Mouse (Mus musculus) 416B (cell line): Measurements from ENCODE around the gene Olfr54.
A peak's percentile ranks its signal among the peaks of the same experiment; 100 is the strongest.
"Not testable (repeated sequence)": the region's sequence is repeated elsewhere in the genome, so short reads cannot be mapped to it uniquely, and the experiment has no call there.

ENCODE experiments used
- DNase-seq: peaks from one replicate; pipeline ENCODE4 v3.0.0; 2011; ENCODE audit warnings: low read depth

Gene Olfr54

DNA sequence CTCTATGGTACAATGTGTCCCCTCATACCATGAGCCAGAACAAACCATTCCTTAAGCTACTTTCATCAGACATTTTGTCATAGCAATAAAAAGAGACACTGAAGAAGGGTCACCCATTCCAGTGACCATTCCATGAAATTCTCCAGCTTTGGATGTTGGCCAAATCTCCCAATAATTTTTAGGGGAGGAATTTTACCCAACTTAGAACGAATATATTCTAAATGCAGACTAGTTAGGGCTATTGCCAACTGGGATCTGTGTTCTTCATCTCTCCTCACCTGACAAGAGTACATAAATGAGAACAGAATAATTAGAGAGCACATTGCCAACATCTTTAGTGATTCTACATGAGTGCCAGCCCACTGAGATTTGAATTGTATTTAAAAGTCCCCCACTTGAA is at the start of gene Olfr54:
Gene Olfr54, plus strand, starts transcription at position 301 of the 400 bp plus-strand sequence.
- DNase-seq, result no peak

DNA sequence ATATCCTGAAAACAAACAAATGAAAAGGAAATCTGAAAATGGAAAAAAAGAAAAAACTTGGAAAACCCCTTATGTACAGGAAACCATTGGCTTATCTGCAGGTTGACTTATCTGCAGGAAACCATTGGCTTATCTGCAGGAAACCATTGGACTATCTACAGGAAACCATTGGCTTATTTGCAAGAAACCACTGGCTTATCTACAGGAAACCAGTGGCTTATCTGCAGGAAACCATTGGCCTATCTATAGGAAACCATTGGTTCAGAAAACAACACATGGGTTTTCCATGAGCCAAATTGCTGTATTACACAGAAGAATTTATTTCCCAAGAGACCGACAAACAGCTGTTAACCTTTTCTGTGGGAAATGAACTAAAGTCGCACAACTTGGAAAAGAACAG is 49.1 kb upstream of the Olfr54 start:
- DNase-seq, result peak; percentile 59

DNA sequence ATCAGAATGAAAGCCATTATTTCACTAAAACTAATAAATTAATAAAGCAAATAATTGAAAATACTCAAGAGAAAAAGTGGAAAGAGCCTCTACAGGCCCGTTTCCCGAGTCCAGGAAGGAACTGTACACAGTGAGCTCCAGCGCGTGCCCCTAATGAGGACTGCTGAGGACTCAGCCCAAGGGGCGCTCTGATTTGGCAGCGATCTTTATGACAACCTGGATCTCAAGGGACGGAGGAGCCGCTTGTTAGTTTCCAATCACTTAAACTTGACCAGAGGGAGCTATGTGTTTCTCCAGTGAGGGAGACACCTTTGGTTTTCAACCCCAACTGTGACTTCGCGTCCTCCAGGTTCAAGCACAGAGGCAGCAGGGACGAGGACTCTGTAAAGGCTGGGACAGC is 47.8 kb upstream of the Olfr54 start, which contains the start of gene Olfr1378:
Gene Olfr1378, plus strand, starts transcription at position 301 of the 400 bp plus-strand sequence.
- DNase-seq, result no peak

DNA sequence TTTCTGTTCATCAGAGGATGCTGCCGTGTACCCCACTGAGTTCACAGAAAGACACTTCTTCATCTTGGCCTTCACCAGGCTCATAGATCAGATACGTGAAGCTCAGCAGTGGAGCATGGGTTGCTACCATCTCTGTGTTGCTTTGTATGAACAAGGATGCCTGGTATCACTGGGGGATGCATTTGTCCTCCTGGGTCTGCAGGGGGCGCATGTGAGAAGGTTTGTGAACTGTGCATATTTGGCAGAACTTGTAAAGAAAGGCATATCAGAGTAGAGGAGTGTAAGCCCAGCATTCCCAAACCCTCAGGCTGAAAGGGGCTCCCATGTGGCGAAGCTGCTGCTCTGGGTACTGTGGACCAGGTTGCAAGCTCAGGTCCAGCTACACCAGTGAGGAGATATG is 36.8 kb upstream of the Olfr54 start:
- no peak for DNase-seq

DNA sequence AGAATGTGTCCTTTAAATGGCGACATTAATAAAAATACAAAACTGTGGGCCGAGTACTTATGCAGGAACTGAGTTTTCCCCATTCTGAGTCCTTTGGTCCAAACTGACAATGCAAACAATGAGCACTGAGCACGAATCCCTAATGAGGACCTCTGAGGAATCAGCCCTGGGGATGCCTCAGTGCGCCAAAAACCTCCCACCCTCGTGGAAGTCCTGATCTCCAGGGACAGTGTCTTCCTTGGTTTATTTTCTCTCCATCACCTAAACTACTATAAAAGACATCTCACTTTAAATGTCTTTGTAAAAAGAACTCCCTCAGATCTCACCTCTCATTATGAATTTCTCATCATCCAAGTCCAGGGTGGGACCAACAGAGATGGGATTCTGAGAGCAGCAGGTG is 32.4 kb upstream of the Olfr54 start, which contains the start of gene Olfr1377:
Gene Olfr1377, plus strand, starts transcription at position 301 of the 400 bp plus-strand sequence.
- DNase-seq, result no peak

DNA sequence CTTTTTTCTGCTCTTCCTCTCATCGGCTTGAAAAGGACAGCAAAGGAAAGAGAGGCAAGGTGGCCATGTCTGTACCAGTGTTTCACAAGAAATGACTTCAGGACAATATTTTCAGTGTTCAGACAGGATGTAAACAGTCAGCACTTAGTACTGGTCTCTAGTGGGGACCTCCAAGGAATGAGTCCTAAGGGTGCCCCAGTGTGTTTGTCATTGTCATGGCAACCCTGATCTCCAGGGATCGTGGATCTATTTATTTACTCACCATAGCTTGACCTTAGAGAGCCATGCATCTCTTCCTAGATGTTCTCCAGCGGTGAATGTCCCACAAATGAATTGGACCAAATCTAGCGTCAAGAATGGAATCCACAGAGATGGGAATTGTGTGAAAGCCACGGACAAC is 10.7 kb upstream of the Olfr54 start, which contains the start of gene Olfr51:
Gene Olfr51, plus strand, starts transcription at position 301 of the 400 bp plus-strand sequence.
- DNase-seq, result no peak

DNA sequence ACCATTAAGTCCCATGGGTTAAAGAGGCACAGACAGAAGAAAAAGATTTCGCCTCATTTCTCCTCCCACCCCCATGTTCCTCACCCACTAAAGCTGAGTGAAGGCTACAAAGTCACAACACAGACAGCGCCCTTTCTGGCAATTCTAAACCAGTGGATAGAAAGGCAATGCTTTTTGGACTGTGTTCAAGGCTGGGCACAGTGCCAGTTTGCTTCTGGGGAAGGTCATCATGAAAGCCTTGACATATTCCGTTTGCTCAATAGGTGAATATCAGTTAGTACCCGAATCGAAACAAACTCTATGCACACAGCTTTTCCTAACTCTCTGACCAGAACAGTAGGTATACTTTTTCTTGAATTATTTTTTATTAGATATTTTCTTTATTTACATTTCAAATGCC is 2.2 kb upstream of the Olfr54 start:
- DNase-seq, result no peak

DNA sequence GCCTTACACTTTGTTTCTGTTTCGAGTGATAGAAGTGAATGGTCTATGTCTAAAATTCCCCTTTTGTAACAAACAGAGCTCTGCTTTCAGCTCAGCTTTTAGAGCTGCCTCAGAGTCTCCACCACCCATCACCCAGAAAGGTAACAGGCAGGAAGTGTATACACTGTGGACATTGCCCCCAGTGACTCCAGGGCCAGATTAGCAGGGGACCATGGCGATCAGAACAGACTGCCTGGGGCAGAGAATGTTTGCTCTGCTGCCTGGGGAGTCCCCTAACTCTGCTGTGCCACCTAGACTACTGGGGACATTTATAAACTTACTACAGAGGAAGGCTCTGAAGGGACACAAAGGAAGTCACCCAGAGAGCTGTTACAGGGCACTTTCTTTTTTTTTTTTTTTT is 2.3 kb downstream of the Olfr54 start:
- DNase-seq, result no peak

DNA sequence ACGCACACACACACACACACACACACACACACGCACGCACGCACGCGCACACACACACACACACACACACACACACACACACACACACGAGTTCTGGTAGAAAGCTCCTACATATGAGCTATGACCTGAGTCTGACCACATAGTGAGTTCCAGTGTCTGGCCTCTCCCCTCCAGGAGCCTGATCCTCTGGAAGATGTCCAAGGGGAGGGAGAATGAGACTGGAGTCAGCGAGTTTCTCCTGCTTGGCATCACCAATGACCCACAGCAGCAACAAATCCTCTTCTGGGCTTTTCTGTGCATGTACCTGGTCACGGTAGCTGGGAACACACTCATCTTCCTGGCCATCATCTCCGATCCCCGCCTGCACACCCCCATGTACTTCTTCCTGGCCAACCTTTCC is 12.8 kb downstream of the Olfr54 start:
- not testable (repeated sequence) for DNase-seq

DNA sequence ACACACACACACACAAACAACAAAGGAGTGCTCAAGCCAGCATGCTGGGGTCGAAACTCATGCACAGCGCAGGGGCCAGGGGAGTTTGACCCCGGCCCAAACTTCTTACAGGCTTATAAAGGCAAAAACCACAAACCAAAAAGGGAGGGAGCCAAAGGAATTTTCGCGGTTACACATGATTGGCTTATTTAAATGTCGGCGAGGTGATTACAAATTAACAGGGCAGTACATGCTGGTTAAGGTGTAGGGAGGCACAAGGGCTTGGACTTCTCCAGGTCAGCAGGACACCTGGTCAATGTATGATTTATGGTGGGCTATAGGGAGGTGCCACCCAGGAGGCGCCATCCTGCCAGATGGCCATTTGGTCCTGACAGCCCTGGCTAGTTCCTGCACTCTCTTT is 15.3 kb downstream of the Olfr54 start:
- DNase-seq, result not testable (repeated sequence)

DNA sequence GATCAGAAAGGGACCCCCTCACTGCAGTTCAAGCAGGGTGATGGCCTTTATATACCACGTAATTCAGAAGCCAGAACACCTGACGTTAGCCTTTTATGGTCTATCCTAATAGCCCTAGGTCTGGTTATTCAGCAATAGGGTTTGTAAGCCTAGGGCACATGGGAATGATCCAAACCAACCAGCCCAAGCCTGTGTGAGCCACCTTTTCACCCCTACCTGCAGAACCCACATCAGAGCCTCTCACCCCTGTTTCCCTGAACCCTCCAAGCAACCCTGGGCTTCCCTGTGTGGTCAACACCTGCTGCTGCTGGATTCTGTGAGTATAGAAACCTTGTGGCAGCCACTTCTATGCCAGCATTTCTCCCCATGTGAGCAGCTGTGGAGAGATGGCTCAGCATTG is 16.2 kb downstream of the Olfr54 start:
- DNase-seq, result no peak

DNA sequence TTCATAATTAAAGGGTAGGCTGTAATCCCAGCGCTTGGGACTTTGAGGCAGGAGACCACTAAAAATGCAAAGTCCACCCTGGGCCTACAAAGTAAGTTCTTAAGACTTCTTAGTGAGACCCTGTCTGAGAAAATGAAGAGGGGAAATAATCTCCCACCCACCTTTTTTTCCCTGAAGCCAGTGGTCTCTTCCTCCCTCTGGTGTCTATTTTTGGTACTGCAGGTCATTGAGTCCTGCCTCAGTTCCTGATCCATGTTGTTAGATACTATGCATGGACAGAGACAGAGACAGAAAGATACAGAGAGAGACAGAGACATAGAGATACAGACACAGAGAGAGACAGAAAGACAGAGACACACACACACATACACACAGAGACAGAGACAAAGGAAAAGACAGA is 18.8 kb downstream of the Olfr54 start:
- DNase-seq, result no peak

DNA sequence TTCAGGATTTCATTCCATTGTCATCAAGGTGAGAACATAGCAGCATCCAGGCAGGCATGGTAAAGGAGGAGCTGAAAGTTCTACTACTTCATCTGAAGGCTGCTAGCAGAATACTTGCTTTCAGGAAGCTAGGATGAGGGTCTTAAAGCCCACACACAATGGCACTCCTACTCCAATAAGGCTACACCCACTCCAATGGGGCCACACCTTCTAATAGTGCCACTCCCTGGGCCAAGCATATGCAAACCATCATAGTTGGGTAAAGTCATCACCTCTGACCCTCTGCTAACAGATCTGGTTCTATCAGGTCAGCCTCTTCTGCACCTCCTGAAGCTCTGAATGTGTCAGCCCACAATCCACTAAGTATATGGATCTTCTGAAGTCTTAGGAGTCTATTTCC is 20.1 kb downstream of the Olfr54 start:
- DNase-seq, result not testable (repeated sequence)

DNA sequence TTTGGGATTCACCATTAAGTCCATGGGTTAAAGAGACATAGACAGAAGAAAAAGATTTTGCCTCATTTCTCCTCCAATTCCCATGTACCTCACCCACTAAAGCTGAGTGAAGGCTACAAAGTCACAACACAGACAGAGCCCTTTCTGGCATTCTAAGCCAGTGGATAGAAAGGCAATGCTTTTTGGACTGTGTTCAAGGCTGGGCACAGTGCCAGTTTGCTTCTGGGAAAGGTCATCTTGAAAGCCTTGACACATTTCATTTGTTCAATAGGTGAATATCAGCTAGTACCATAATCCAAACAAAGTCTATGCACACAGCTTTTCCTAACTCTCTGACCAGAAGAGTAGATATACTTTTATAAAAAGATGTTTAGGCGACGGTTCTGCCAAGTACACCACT is 21.9 kb downstream of the Olfr54 start:
- DNase-seq, result no peak

DNA sequence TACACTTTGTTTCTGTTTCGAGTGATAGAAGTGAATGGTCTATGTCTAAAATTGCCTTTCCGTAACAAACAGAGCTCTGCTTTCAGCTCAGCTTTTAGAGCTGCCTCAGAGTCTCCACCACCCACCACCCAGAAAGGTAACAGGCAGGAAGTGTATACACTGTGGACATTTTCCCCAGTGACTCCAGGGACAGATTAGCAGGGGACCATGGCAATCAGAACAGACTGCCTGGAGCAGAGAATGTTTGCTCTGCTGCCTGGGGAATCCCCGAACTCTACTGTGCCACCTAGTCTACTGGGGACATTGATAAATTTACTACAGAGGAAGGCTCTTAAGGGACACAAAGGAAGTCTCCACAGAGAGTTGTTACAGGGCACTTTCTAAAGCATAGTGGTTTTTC is 30.7 kb downstream of the Olfr54 start:
- DNase-seq, result not testable (repeated sequence)

DNA sequence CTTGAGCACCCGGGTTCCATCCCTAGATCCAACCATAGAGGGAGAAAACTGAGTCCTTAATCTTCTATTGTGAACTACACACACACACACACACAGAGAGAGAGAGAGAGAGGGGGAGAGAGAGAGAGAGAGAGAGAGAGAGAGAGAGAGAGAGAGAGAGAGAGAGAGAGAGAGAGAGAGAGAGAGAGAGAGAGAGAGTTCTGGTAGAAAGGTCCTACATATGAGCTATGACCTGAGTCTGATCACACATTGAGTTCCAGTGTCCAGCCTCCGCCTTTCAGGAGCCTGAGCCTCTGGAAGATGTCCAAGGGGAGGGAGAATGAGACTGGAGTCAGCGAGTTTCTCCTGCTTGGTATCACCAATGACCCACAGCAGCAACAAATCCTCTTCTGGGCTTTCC is 33.8 kb downstream of the Olfr54 start, which contains the start of gene Olfr1375:
Gene Olfr1375, plus strand, starts transcription at position 301 of the 400 bp plus-strand sequence.
- not testable (repeated sequence) for DNase-seq

DNA sequence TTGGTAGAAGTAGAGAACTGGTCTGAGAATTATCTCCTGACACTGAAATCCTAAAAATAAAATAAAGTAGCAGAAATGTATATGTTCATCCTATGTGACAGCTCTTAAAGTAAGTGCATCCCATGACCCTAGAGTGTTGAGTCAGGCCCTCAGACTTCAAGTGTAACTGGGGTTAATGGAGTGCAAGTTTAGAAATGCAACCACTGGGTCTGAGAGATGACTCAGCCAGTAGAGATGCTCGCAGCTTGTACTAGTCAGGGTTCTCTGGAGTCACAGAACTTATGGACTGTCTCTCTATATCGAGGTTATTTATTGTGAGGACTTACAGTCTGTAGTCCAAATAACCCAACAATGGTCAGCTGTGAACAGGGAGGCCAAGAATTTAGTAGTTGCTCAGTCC is 37.6 kb downstream of the Olfr54 start:
- DNase-seq, result no peak

DNA sequence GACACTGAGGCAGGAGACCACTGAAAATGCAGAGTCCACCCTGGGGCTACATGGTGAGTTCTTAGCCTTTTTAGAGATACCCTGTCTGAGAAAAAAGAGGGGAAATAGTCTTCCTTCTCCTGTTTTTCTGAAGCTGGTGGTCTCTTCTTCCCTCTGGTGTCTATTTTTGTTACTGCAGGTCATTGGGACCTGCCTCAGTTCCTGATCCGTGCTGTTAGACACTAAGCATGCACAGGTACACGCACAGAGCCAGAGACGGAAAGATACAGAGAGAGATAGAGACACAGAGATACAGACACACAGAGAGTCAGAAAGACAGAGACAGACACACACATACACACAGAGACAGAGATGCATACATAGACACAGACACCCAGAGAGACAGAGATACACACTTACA is 39.2 kb downstream of the Olfr54 start:
- no peak for DNase-seq

DNA sequence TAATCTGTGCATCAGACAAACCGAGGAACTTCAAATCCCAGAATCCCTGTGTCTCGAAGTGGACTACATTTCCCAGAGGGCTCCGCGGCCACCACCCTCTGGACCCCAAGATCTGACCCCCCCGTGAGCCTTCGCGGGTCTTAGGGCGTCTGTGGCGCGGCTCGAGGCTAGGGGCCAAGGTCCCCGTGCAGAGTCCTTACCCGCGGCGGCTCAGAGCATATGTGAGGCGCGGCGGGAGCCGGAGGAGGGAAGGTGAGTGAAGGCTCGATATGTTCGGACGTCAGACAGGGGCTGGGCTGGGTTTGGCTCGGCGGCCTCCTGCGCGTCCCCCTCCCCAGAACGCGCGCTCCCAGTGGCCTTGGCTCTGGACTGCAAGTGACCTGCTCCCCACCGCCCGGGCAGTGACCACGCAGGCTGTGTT is 45.1 kb downstream of the Olfr54 start, which contains the start of gene Zfp354a:
Gene Zfp354a, plus strand, starts transcription at position 107 of the 421 bp plus-strand sequence.
- DNase-seq, result no peak

DNA sequence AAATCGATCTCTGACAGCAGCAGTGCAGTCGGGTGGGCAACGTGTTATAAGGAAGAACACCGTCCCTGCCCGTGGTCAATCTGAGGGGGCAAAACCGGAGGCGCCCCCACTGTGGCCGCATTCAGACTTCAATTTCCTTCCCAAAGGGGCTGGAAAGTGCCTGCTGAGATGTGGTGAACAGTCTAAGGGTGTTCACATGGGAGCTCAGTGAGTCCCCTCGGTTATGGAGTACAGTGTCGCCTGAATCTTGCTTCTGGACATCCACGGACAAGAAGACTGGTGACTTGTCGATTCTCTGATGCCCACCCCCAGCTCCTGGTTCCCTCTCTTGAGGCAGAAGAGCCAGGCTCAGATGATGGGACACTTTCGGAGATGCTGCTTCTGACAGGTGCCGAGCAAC is 45.6 kb downstream of the Olfr54 start:
- no peak for DNase-seq

DNA sequence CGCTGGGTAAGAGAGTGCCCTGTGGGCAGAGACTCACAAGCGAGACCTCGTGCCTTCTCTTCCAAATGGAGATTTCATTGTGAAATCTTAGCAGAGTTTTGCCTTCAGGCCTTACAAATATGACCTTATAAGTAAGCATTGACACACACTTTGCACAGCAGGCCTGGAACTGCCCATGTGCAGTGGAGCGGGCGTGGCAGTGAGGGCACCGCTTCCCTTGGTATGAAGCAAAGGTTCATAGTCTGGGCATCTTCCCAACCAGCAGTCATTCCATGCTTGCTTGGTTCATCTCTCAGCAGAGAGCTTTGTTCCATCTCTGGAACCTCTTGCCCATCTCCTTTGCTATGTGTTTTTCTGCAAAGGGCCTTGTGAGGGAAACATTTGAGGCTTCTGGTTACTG is 46.9 kb downstream of the Olfr54 start:
- DNase-seq, result no peak

DNA sequence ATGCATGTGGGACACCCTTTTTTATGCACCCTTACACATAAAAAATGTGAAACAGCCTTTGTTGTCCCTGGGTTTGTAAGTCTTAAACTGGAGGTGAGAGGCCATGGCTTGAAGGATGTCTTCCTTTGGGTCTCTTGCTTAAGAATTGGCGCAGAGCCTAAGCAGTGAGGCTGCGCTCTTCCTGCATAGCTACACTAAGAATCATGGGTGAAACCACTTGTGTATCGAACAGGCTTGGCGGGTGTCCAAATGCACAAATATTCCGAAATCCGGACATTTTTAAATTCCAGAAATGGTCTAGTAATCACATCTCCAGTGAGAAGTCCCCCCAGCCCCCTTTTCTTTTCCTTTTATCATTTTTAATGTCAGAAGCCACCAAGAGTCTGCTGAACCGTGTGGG is 49.2 kb downstream of the Olfr54 start:
- DNase-seq, result no peak

DNA sequence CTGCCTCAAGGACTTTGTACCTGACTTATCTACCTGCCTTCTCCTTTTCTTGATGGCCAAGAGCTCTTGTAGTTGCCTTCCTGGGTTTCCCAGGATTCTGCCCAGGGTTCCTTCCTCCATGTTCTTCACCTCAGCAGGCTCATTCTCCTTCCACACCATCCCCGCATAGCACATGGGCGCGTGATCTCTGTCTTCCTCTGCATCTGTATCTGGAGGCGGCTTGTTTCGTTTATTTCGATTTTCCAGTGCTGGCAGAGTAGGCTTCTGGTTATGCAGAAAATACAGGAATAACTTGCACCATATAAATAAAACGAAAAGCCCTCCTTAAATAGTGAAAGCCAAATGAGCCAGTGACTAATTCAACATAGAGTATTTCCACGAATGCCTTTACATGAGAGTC is 49.8 kb downstream of the Olfr54 start:
- DNase-seq, result no peak
